Mouse (Mus musculus) neural tube, embryonic 13.5 days (tissue): ENCODE measurements around the gene Pym1. TPM values are rescaled to one million over a fixed set of nuclear protein-coding genes. Genes with fewer than 3 reads are reported as not detected.

Source experiments
- ATAC-seq: fragments of 200-750 bp; cut with Nextera tagmentation; 2 replicates; pipeline ENCODE4 v1.8.0; 2017; ENCODE audit warnings: low read depth, mild to moderate bottlenecking, moderate TSS enrichment, moderate library complexity
- H3K27ac ChIP-seq: fragments of 300-500 bp; sonication (generic); replicated peaks from 2 replicates; pipeline ENCODE4 v1.5.1; 2015; ENCODE audit warnings: moderate library complexity, mild to moderate bottlenecking, inconsistent platforms
- H3K27me3 ChIP-seq: fragments of 300-500 bp; sonication (generic); 2 replicates; pipeline ENCODE4 v1.6.1; 2015; ENCODE audit warnings: mild to moderate bottlenecking, inconsistent platforms
- H3K36me3 ChIP-seq: fragments of 300-500 bp; sonication (generic); 2 replicates; pipeline ENCODE4 v1.6.1; 2015; ENCODE audit warnings: mild to moderate bottlenecking, inconsistent platforms
- H3K4me1 ChIP-seq: fragments of 300-500 bp; sonication (generic); replicated peaks from 2 replicates; pipeline ENCODE4 v1.6.1; 2015; ENCODE audit warnings: inconsistent platforms
- H3K4me2 ChIP-seq: fragments of 300-500 bp; sonication (generic); 2 replicates; pipeline ENCODE4 v1.6.1; 2015; ENCODE audit warnings: inconsistent platforms, mild to moderate bottlenecking, moderate library complexity
- H3K4me3 ChIP-seq: fragments of 300-500 bp; sonication (generic); 2 replicates; pipeline ENCODE4 v1.5.1; 2015; ENCODE audit warnings: mild to moderate bottlenecking, inconsistent platforms
- H3K9ac ChIP-seq: fragments of 300-500 bp; sonication (generic); 2 replicates; pipeline ENCODE4 v1.6.1; 2015; ENCODE audit warnings: moderate library complexity, mild to moderate bottlenecking, inconsistent platforms
- H3K9me3 ChIP-seq: fragments of 300-500 bp; sonication (generic); 2 replicates; pipeline ENCODE4 v1.6.1; 2016; ENCODE audit warnings: inconsistent platforms
- WGBS: fragments of 180-500 bp; shearing (Covaris S2); methylation state at CpG from one replicate; pipeline ENCODE4 v1.1.7; 2015; 5-methylcytosine and 5-hydroxymethylcytosine counted together
- polyA plus RNA-seq: library from polyadenylated mRNA; unstranded; fragments of >200 nt; fragmentation: Nextera tagmentation; extraction: Ambion mirVana; gene quantifications from 2 replicates; pipeline ENCODE4 v1.2.1, GENCODE M21; 2015

Gene Pym1
- polyA plus RNA-seq, 1 experiment from 2014 or later: 46.6 TPM

DNA sequence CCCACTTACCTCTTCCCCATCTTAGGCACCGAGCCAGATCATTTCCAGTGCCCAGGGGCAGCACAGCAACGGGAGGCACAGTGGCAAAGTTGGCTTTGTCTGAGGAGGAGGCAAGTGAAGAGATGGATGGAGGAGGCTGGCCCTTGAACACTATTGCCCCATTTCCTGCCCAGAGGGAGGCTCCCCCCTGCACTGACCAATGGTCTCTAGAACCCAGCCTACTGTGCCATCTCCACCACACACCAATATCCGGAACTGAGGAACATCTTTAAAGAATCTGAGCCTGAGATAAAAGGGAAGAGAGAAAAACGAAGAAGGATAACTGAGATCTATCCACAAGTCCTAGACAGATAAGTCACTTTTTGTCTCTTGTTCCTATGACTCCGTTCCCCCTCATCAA is 19.6 kb upstream of the Pym1 start:
- ATAC-seq: no peak
- Histone ChIP-seq H3K36me3 (0 out of 2 replicates have a peak, but pooled peaks cover 4% of the 10 kb centered on the region), H3K9me3 (no peaks in the 10 kb centered on the region), H3K4me1 (no peaks in the 10 kb centered on the region), H3K9ac (no peak overlapping the region), H3K27ac (no peak overlapping the region), H3K27me3 (no peaks in the 10 kb centered on the region), H3K4me2 (no peak overlapping the region), H3K4me3 (no peak overlapping the region)
- 79% methylated on average over 5 of the region's 5 CpGs for WGBS

DNA sequence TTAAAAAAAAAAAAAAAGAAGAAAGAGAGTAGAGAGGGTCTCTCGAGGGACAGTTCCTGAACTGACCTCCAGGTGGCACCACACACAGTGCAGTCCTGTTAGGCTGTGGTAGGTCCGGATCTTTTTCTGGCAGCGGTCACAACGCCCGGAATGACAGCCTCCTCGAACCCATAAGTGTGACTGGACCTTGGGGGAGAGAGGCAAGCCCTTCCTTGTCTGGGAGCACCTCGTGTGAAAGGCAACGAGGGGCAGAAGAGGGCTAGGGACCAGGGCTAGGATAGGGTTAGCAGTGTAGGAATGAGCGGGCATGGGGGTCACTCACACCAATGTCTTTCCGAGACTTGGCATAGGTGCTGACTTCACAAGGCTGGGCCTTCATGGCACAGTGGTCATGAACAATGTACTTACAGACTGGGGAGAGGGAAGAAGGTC is 16.7 kb upstream of the Pym1 start:
- 0 out of 2 replicates have a peak, but pooled peaks cover 8% of the 10 kb centered on the region for H3K36me3 ChIP-seq
- 0 out of 2 replicates have a peak, but pooled peaks have one; percentile 27 for ATAC-seq
- no peaks in the 10 kb centered on the region for H3K27me3 ChIP-seq
- no peaks in the 10 kb centered on the region for H3K9me3 ChIP-seq
- H3K4me1 ChIP-seq: no peaks in the 10 kb centered on the region
- no peak overlapping the region for H3K4me3 ChIP-seq
- H3K27ac ChIP-seq: no peak overlapping the region
- no peak overlapping the region for H3K9ac ChIP-seq
- 30% methylated on average over 10 of the region's 10 CpGs for WGBS
- 0 out of 2 replicates have a peak overlapping the region, but pooled peaks have one; percentile 18 for H3K4me2 ChIP-seq

DNA sequence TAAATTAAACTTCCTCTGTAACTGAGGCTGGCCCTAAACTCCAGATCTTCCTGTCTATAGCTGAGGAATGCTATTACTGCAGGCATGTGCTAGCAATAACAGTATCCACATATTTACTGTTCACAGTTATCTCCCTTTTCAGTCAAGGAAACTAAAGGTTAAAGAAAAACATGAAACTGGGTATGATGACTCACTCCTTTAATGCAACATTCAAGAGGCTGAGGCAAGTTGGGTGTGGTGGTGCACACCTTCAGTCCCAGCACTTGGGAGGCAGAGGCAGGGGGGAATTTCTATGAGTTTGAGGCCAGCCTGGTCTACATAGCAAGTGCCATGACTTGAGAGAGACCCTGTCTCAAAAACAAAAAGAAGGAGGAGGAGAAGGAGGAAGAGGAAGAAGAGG is 15.7 kb upstream of the Pym1 start:
- Histone ChIP-seq H3K27me3 (no peaks in the 10 kb centered on the region), H3K27ac (no peak overlapping the region), H3K9me3 (no peaks in the 10 kb centered on the region), H3K4me3 (no peak overlapping the region), H3K36me3 (0 out of 2 replicates have a peak, but pooled peaks cover 8% of the 10 kb centered on the region), H3K9ac (no peak overlapping the region), H3K4me1 (no peaks in the 10 kb centered on the region), H3K4me2 (no peak overlapping the region)
- no peak for ATAC-seq

DNA sequence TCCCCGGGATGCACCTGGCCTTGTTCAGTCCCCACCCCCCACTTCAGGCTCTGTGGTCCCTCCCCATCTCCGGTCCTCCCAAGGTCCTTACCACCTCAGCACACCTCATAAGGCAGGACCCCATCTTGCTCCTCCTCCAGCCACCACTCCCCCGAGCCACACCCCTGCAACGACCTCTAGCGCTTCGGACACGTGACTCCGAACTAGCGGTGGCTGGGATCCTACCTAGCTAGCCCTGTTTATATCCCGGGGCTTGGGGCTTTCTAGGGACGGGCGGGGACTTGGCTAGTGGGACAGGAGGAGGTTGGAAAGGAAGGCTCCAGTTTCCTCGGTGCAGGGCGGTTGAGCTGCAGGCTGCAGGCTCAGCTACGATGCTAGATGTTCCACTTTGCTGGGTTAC is 10.3 kb upstream of the Pym1 start:
- WGBS: 5% methylated on average over 15 of the region's 15 CpGs
- H3K36me3 ChIP-seq: 0 out of 2 replicates have a peak, but pooled peaks cover 8% of the 10 kb centered on the region
- peak overlapping the region; percentile 20; the same call in 1 of the 2 replicates for H3K4me3 ChIP-seq
- peaks cover 14% of the 10 kb centered on the region for H3K27me3 ChIP-seq
- ATAC-seq: 0 out of 2 replicates have a peak, but pooled peaks have one; percentile 27
- no peak overlapping the region for H3K27ac ChIP-seq
- H3K4me2 ChIP-seq: peak overlapping the region; percentile 50
- H3K9ac ChIP-seq: peak overlapping the region; percentile 55
- H3K4me1 ChIP-seq: peaks cover 4% of the 10 kb centered on the region; the same call in 1 of the 2 replicates
- no peaks in the 10 kb centered on the region for H3K9me3 ChIP-seq

DNA sequence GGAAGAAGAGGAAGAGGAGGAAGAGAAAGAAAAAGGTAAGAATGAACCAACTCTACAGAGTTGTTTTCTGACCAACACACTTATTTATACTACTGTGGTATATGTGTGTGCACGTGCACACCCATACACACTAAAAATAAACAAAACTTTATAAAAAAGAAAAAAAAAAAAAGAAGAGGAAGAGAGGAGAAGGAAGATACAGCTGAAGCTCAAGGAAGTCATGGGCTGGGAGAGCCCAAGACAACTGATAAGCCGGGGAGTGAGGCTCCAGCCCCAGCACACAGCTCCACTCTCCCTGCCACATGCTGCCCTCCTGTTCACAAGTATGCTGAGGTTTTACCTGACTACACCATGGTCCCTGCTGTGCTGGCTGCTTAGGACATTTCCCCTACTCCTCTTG is 7.4 kb upstream of the Pym1 start:
- ATAC-seq: no peak
- peaks cover 27% of the 10 kb centered on the region for H3K4me1 ChIP-seq
- no peaks in the 10 kb centered on the region for H3K9me3 ChIP-seq
- peaks cover 42% of the 10 kb centered on the region for H3K27me3 ChIP-seq
- 73% methylated on average over 2 of the region's 2 CpGs for WGBS
- H3K36me3 ChIP-seq: no peaks in the 10 kb centered on the region
- H3K4me3 ChIP-seq: no peak overlapping the region
- H3K9ac ChIP-seq: no peak overlapping the region
- H3K27ac ChIP-seq: no peak overlapping the region
- no peak overlapping the region for H3K4me2 ChIP-seq

DNA sequence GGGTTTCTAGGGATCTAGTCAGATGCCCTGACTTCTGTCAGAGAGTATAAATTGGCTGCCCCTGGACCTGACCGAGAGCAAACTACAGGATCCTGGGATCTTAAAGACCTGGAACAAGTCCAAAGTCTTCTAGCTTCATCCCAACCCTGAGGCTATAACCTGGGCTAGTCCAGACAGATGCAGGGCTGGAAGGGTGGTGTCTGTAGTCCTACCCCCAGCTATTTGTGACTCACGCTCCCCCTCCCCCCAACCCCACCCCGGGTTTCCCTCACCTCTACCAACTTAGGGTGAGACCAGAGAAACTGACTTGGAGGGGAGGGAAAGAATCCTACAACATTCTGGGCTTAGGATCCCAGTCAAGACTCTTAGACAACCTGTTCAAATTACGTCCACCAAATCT is 5.1 kb upstream of the Pym1 start:
- Histone ChIP-seq H3K4me2 (peak overlapping the region; percentile 93; the same call in 1 of the 2 replicates), H3K9ac (no peak overlapping the region), H3K27ac (no peak overlapping the region), H3K9me3 (no peaks in the 10 kb centered on the region), H3K27me3 (peaks cover 55% of the 10 kb centered on the region), H3K36me3 (no peaks in the 10 kb centered on the region), H3K4me1 (peaks cover 28% of the 10 kb centered on the region), H3K4me3 (no peak overlapping the region)
- no peak for ATAC-seq
- 48% methylated on average over 4 of the region's 4 CpGs for WGBS

DNA sequence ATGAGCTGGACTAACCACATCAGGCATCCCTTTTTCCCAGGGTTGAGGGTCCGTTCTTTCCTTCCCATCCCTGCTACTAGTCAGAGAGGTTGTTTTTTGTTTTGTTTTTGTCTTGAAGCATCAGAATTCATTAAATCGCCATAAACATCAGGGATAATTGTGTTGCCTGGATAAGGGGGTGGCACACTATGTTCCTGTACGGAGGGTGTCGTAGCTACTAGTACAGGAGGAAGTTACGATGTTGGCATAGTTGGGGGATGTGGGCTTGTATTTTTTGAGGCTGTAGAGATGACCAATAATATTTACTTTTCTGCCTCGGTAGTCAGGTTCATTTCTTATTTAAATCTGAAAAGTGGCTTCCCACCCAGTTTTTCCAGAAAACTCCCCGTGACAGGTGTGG is 4.5 kb upstream of the Pym1 start:
- peak overlapping the region; percentile 93 for H3K4me2 ChIP-seq
- H3K27me3 ChIP-seq: peaks cover 55% of the 10 kb centered on the region
- H3K36me3 ChIP-seq: no peaks in the 10 kb centered on the region
- peak overlapping the region; percentile 81 for H3K9ac ChIP-seq
- H3K9me3 ChIP-seq: no peaks in the 10 kb centered on the region
- peak overlapping the region; percentile 62 for H3K4me3 ChIP-seq
- H3K4me1 ChIP-seq: peaks cover 28% of the 10 kb centered on the region
- no peak for ATAC-seq
- WGBS: 4% methylated on average over 7 of the region's 7 CpGs
- no peak overlapping the region for H3K27ac ChIP-seq

DNA sequence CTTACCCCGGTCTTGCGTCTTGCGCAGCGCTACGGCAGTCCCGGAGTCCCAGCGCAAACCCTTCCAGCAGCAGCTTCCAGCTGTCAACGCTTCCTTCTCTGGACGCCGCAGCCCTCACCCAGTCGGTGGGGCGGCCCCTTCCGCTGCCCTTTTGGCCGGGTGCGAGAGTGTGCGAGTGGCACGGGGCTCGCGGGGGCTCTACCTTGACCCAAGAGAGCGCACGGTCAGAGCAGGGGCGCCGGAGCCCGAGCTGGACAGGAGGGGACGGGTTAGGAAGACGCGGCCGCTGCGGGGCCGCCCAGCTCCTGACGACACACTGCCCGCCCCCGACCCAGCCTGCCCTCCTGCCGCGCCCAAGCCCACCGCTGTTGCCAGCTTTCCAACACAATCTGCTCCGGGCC is 3.9 kb upstream of the Pym1 start:
- ATAC-seq: no peak

DNA sequence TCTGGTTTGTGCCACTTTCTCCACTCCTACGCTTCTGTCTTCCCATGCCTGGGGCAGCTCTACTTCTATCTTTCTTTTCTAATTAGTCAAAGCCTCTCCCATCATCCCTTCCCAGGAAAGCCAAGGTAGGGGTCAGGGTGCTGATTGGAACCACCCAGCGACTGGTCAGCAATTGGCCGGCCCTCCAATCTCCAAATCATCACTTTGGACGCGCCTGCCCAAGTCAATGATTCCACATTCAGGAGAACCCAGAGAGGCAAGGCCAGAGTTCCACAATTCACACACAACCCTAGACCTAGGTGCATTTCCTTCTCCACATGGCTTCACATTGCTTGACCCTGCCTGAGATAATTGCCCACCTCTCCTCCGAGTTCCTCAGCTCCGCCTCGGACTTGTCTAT is 3.5 kb upstream of the Pym1 start:
- peak overlapping the region; percentile 62 for H3K4me3 ChIP-seq
- no peaks in the 10 kb centered on the region for H3K9me3 ChIP-seq
- WGBS: 18% methylated on average over 8 of the region's 8 CpGs
- peaks cover 55% of the 10 kb centered on the region for H3K27me3 ChIP-seq
- no peak overlapping the region for H3K27ac ChIP-seq
- no peaks in the 10 kb centered on the region for H3K36me3 ChIP-seq
- peaks cover 33% of the 10 kb centered on the region for H3K4me1 ChIP-seq
- H3K4me2 ChIP-seq: peak overlapping the region; percentile 93
- H3K9ac ChIP-seq: peak overlapping the region; percentile 81
- no peak for ATAC-seq

More for the DNA sequence above, 3.9 kb upstream of the Pym1 start:
- Histone ChIP-seq H3K4me3 (peak overlapping the region; percentile 62), H3K4me2 (peak overlapping the region; percentile 93), H3K27me3 (peaks cover 55% of the 10 kb centered on the region), H3K9ac (peak overlapping the region; percentile 81), H3K36me3 (no peaks in the 10 kb centered on the region), H3K27ac (no peak overlapping the region), H3K4me1 (peaks cover 29% of the 10 kb centered on the region), H3K9me3 (no peaks in the 10 kb centered on the region)
- 0% methylated on average over 24 of the region's 37 CpGs for WGBS

DNA sequence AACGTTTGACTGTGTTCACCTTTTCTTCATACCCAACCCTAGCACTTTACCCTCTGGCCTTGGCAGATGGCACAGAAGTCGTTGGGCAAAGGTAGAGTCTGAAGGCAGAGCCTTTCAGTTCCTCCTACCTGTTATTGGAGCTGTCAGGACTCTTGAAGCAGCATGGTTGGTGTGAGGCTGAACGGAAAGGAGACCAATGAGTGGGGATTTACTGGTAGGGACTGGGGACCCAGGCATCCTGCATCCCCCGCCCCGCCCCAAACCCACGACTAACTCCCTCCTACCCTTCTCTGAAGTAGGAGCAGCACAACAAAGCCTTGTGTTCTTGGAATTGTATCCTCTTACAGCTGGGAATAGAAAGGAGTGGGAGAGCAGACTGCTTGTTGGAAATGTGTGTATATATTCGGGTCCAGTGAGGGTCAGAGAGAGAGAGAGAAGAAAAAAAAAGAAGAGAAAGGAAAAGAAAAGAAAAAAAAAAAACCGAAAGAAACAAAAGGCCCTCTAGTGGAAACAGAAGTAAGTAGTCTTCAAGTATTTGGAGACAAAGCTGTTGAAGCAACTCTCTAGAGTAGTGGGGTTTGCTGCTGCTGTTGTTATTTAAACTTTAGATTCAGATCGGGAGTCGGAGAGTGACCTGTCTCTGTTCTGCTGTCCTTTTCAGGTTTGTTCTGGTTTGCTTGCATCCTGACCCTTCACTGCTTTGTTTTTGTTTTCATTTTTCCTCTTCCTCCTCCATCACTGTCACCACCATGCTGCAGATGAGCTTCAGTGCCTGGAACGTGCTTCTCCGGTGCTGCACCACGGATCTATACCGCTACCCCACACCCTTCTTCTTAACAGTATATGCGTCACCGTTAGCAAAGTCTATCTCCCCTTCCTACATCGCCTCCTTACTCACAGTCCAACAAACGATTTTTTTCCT is 2.7 kb upstream of the Pym1 start, which contains the start of gene Dgka:
TSS of gene Dgka (minus strand) at position 176 of the 922 bp plus-strand sequence.
- 23% methylated on average over 18 of the region's 18 CpGs for WGBS
- Histone ChIP-seq H3K4me1 (peaks cover 40% of the 10 kb centered on the region), H3K27ac (no peak within 1 kb of the TSS), H3K9ac (peak within 1 kb of the TSS; percentile 81), H3K27me3 (peaks cover 55% of the 10 kb centered on the region), H3K36me3 (no peaks in the 10 kb centered on the region), H3K9me3 (no peaks in the 10 kb centered on the region), H3K4me2 (peak within 1 kb of the TSS; percentile 93), H3K4me3 (peak within 1 kb of the TSS; percentile 62)
- no peak for ATAC-seq

DNA sequence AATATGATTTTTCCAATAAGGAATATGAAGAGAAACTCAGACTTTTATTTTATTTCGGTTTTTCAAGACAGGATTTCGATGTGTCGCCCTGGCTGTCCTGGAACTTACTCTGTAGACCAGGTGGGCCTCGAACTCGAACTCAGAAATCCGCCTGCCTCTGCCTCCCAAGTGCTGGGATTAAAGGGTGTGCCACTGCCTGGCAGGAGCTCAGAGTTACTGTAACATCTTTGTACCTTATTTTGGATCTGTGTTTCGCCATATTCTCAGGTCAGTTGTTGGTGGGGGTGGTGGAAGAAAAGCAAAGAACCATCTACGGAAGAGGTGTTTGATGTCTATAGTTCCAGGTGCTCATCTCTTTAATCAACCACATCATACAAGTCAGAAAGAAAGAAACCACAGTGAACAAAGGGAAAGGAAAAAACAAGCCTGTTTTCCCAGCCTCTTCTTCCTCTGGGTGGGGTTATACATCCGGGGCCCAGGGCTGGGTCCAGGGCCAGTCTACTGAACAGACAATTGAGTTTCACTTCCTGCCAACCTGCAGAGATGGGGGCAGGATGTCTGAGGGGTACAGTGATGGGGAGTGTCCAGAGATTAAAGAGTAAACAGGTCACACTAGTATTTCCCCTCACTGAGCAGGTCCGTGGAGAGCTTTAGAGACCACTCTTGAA is 1.6 kb upstream of the Pym1 start:
- H3K4me3 ChIP-seq: no peak overlapping the region
- no peaks in the 10 kb centered on the region for H3K9me3 ChIP-seq
- H3K27me3 ChIP-seq: peaks cover 55% of the 10 kb centered on the region
- no peak overlapping the region for H3K9ac ChIP-seq
- H3K4me2 ChIP-seq: no peak overlapping the region
- no peaks in the 10 kb centered on the region for H3K36me3 ChIP-seq
- H3K4me1 ChIP-seq: peaks cover 47% of the 10 kb centered on the region
- ATAC-seq: no peak
- H3K27ac ChIP-seq: no peak overlapping the region
- WGBS: 92% methylated on average over 10 of the region's 10 CpGs
